Mouse (Mus musculus) adipocyte (in vitro differentiated cells): ENCODE measurements around the gene Vax2.
A peak's percentile ranks its signal among the peaks of the same experiment; 100 is the strongest.

ENCODE experiments used
- DNase-seq: peaks from one replicate; pipeline ENCODE4 v3.0.0-alpha.2; 2016; ENCODE audit warnings: low spot score

Gene Vax2

DNA sequence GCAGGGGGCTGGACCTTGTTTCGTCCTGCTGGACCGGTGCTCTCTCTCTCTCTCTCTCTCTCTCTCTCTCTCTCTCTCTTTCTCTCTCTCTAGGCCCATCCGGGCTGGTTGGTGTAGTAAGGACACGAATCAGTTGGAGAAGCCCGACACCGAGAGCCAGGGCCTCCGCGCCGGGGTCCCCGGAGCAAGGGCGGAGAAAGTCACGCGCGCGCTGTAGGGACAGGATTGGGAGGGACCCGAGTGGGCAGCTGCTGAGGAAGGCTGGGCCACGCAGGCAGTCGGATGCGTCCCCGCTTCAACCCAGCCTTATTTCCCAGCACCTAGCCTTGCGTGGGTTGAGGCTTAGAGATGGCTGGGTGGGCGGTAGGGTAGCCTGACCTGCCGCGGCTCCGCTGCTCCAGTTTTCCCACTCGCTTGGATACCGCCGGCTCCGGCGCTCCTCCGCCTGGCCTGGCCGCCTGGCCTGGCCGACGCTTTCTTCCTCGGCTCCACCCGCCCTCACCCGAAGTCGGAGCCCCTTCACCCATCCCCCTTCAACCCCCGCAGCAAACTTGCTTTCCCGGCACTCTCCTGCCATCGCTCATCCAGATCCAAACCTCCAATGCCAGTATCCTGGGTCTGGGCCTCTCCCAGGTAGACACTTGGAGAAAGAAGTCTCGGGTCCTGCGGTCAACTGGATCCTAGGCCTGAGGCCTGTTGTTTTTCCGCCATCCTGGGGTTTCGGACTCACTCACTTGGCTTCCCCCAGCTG lies 836 bp downstream of the Vax2 start:
- no peak for DNase-seq

DNA sequence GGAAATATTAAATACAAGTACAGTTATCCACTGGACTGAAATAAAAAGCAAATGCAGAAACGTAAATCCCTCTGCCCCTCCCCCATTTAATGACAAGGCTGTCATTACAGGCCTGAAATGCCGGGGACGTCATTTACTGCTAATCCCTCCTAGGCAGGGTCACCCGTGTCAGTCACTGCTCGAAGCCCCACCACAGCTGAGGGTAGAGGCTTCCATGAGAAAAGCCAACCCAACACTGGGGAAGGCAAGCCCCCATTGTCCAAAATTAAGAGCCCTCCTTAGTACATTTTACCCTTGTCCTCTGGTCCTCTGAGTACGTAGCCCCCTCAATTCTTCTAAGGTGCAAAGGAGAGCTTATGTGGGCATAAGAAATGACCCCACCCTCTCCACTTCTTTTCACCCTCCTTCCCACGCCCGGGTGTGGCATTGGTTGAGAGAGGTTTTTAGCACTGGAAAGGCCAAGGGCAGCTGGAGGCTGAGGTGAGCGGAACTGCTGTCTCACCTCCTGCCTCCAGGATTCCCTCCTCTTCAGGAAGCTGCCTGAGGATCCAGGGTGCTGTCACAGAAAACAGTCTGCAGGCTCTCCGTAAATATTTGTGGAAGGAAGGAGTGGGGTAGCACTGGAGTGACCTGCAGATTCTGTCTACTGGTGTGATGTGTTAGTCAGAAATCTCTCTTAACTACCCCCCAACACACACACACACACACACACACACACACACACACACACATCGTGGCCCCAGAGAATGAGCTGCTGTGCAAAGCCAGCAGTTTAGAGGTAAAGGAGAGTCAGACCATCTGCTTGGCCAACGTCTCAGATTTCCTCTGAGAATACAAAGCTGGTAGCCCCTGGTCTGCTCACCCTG lies 2.4 kb downstream of the Vax2 start:
- DNase-seq = no peak

DNA sequence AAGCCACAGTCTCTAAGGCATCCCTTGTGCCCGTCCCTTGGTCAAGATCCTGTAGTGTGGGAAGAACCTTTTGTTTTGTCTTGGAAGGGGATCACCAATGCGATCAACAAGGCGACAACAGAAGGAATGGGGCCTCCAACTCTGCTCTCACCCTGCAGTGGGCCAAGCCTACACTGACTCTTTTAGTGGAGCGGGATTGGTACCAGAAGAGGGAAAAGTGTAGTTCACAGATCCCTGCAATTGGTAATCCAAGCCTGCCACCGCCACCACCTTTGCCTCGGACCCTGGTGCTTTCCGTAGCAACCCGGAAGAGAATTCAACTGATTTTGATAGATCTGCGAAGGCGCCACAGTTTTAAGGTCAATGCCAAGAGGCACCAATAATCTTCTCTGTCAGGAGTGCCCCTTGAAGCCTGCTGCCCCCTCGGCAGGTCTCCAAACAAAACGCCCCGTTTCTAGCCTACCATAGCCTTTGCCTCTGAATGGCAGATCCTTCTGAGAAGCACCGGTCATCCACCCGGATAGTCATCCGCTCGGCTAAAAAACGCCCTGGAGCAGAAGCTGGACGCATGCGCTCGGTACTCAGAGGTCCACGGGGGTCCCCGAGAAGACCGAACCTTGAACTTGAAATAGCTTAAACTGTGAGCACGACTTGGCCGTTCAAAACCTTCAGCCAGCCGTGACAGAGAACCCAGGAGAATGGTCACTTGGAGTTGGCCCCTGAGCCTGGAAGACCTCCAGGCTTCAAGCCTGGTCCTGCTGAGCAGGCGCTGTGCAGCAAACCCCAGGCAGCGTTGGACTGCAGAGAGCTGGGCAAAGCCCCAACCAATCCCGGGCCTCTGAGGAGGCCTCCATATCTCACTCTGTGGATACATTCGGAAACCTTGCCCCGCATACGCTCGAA lies 3.4 kb downstream of the Vax2 start:
- no peak for DNase-seq

DNA sequence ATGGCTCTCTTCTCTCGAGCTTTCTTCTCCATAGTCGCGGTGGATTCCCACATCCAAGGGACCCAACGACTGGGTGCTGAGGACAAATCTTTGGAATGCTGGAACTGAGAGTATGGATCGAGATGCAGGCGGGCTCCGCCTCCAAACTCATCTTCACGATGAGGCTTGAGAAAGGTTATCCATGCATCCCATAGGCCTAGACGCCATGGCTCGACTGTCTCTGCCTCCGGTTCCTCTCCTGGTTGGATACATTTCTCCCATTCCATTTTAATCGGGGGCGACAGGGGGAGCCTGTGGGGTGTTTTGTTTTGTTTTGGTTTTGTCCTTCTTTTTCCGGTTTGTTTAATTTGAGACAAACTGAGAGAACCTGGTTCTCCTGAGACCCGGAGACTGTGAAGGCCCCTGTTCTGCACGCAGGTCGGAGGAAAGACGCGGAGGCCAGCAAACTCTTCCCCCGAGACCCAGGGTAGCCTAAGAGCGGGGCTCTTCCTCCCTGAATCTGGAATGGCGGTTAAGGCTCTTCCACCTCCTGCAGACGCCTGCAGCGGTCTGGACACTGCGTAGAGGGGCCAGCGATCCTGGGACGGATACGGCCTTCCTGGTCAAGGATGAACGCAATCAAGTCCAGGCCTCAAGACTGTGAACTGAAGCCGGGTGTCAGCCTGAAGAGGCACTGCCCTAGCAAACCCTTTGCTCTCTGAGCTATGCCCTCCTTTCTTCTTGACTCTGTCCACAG lies 4.6 kb downstream of the Vax2 start:
- DNase-seq = no peak

DNA sequence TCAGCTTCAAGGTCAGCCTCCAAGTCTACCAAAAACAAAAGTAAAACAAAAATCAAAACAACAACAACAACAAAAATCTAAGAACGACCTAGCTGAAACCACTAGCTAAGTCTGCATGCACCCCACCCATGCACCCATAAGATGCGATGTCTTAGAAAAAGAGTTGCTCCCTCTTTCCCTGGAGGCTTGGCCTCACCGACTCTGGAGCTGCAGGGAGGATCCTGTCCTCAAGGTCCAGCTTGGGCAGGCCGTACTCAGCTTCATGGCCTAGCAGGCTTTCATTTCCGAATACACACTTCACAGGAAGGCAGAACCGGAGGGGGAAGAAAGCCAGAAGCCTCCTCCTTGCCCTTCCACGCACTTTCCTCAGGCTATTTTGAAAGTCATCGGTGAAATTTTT lies 6.0 kb downstream of the Vax2 start:
- DNase-seq = no peak

DNA sequence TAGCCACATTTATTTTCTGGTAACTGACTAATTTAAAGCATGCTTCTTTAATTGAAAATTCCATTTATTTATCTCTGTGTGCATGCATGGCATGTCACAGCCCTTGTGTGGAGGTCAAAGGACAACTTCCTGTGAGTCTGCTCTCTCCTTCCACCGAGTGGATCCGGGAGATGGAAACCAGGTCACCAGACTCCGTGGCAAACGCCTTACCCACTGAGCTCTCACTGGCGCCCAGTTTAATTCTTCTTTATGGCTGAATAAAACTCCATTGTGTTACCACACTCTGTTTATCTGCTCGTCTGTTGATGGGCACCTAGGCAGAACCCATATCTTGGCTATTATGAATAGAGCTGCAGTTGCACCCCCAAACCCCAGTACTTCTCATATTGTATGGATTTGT lies 11.5 kb downstream of the Vax2 start:
- DNase-seq = no peak

DNA sequence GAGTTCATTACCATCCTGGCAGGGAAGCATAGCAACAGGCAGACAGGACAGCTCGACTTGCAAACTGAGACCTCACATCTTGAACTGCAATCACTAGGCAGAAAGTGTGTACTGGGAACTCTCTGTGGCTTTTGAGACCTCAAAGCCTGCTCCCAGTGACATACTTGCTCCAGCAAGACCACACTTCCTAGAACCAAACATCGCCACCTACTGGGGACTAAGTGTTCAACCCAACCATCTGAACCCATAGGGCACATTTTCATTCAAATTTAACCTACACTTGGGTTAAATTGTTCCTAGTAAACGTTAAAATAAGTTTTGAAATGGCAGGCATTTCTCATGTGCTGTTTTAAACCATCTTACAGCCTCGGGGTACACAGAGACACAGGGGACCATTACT lies 16.1 kb downstream of the Vax2 start:
- peak; percentile 20 for DNase-seq

DNA sequence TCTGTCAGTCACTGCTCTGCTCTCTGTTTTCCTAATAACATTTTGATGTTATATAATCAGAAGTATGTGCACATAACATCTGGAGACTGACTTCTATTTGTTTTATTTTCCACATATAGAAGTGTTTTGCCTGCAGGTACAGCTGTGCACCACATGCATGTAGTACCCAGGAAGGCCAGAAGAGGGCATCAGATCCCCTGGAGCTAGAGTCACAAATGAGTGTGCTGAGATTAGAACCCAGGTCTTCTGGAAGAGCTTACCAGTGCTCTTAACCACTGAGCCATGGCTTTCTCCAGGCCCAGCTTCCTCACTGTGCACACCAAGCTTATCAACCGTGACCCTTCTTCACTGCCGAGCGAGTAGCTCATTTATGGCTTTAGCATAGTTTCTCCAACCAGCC lies 17.4 kb downstream of the Vax2 start:
- DNase-seq = peak; percentile 14

DNA sequence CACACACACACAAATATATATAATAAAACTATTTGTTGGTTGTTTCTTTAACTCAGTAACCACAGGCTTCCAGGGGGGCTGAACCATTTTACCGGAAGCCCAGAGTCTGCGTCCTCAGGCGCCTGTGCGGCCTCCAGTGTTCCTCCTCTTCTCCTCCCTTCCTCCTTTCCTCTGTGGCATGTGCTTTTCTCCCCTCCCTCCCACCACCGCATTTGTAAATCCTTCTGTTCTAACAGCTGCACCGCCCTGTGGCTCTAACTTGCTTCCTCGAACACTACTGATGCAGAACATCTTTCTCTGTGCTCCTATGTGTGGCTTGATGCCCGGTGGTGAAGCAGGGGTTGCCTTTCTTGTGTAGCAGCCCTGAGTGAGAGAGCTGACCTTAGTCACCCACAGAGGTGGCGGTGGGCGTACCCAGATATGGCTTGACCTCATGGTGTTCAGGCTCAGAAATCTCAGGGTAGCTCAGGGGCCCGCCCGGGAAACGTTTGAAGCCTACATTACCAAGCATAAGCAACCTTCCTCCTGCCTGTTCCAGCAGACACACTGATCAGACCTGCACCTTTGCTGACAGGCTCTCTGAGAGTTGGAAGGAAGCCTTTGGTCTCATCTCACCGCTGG lies 18.4 kb downstream of the Vax2 start:
- no peak for DNase-seq

DNA sequence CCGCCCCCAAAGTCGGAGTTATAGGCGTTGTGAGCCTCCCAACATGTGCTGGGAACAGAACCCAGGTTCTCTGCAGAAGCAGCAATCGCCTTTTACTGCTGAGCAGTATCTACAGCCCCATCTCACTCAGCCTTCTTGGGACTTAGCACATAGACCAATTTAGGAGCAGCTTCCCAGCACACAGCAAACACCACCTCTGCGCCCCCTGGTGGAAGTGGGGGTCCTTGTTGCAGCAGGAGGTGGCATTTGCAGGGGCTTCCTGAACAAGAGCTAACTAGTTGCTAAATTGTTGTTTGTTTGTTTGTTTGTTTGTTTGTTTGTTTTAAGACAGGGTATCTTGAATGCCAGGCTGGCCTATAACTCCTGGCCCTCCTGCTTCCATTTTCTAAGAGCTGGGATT lies 20.1 kb downstream of the Vax2 start:
- DNase-seq = peak; percentile 66

DNA sequence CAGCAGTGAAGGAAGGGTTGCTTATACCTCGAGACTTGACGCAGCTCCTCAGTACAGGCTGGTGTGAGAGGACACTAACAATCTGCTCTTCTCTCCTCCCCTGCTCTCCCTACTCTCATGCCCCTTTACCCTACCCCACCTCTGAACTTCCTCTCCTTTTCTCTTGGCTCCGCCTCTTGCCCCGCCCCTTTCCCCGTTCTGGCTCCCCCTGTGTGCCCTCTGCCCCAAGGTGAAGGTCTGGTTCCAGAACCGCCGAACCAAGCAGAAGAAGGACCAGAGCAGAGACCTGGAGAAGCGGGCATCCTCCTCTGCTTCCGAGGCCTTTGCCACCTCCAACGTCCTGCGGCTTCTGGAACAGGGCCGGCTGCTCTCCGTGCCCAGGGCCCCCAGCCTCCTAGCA lies 26.2 kb downstream of the Vax2 start:
- DNase-seq = no peak

DNA sequence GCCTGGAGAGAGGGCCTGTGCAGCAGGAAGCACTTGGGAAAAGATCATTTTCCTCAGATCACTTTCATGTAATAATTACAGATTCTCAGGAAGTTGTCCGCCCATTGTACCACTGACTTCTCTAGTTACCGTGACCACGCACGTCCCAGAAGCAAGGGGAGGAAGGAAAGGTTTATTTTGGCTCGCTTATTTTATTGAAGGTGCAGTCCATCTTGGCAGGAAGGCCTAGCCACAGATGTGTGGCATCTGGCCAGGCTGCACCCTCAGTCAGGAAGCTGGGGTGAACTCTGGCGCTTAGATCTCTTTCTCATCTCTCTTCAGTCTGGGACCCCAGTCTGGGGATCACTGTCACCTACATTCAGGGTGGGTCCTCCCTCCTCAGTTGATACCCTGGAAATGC lies 27.5 kb downstream of the Vax2 start:
- no peak for DNase-seq

DNA sequence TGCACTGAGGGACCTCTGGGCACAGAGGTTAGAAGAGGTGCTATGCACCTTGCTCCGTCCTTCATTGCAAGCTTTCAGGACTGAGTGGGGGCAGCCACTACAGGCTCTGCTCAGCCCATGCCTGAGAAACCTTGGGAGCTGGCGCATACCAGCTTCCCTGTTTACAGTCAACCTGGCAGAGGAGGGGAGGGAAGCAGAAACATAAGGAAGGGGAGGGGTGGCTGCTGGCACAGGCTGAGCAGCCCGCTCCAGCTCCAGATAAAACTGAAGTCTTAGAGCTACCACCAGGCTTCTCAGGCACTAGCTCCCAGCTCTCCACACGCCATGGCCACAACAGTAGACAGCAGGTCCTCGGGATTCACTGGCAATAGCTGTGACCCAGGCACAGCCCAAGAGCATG lies 31.7 kb downstream of the Vax2 start, which contains the start of gene Atp6v1b1:
Atp6v1b1 (plus strand) TSS at position 230 of the 400 bp plus-strand sequence.
- DNase-seq = no peak

DNA sequence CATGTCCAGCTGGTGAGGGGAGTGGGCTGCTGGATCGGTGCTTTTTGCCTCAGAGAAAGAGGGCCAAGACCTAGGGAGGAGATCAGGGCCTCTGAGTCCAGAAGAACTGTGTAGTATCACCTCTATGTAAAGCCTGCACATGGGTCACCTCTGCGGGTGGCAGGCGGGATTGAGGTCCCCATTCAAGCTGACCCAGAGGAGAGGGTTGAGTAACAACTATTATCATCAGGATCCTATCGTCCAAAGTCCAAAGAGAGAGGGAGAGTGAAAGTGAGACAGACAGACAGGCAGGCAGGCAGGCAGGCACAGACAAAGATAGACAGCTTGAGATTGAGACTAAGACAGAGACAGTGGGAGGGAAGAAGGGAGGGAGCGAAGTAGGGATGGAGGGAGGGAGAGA lies 32.1 kb downstream of the Vax2 start:
- DNase-seq = no peak

DNA sequence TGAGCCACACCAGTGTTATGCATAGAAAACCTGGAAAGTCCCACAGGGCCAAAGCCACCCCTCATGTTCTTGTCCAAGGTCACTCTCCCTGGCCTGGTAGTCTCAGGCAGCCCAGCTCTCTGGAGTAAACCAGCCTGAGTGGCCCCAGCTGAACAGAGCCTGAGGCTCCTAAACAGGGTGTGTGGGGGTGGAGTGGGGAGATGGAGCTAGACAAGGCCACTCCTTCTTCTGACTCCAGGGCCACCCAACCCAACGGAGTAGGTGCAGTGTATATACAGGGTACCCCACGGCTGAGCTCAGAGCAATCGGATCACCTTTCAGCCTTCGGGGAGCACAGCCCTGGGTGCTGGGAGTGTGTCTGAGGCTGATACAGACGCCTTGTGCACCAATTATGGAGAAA lies 33.1 kb downstream of the Vax2 start:
- DNase-seq = no peak

DNA sequence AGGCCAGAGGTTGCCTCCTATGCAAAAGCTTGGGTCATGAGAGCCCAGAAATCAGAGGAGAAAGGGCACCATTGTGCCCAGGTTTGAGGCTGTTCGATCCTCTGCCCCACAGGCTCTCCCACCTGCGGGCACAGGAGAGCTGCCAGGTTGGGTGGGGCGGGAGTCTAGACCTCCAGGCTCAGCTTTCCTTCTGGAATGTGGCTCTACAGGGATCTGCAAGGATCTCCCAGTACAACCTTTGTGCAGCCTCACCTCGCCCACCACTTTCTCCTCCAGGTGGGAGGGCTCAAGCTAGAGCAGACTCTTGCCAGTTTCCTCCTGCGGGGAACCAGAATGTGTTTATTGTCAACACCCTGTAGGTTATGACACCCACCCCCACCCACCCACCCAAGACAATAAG lies 33.5 kb downstream of the Vax2 start:
- no peak for DNase-seq

DNA sequence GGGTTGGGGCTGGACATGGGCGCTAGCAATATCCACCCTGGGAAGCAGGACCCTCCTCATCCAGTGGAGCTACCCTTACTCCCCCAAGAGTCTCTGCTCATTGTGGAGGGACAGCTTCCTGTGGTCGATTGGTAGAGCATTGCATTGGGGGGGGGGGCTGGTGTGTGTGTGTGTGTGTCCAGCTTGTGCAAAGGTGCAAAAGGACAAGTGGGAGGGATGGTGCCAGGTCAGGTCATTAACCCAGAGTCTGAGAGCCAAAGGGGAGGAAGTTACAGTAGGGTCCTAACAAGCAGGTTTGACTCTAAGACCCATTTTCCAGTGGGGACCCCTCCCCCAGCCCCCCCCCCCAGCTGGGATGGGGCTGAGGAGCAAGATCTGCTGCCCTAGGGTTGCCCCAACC lies 34.4 kb downstream of the Vax2 start:
- DNase-seq = no peak

DNA sequence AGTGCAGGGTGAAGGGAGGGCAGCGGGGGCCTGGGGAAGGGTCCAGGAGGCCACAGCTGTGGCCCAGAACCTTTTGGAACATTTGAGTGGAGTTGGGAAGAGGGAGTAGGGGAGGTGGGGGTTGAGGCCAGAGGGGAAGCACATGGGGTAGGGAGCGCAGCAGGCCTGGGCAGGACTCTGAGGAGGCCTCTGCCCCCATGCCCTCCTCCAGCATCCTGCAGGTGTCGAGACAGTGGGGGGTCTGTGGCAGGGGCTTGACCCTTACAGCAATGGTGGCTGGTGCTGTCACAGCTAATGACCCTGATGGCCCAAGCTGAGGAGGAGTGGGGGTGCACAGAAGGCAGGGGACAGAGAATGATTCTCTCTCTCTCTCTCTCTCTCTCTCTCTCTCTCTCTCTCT lies 38.2 kb downstream of the Vax2 start:
- no peak for DNase-seq

DNA sequence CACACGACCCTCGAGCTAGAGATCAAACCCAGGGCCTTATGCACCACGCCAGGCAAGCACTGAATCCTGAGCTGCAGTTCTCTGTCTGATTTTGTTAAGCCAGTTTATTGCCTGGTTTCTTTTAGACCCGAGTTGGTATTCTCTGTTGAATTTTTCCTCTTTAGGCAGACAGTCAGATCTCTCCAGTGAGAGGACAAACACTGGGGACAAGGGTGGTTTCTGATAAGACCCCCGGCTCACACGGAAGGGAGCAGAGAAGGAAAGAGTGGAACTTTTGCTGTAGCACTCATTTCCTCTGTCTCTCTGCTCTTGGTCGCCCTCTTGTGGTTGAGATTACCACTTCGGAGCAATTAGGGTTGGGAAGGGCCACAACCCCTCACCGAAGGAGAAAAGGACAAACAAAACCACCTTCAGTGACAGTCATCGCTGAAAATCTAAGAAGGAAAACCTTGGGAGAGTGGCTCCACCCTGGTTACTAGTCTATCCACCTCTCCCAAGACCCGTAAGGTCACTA lies 39.2 kb downstream of the Vax2 start:
- DNase-seq = peak; percentile 78

DNA sequence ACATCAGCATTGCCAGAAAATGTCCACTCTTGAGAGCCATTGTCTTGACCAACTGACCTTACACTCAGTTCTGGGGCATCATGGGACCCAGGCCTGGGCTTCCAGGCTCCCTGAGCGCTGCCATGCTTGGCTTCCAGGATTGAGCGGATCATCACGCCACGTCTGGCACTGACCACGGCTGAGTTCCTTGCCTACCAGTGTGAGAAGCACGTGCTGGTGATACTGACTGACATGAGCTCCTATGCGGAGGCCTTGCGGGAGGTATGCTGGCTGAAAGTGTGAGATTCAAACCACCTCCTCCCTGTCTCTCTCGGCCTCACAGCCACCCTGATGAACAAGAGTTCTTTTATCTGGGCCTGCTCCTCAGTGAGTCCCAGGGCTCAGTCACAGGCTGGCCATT lies 45.0 kb downstream of the Vax2 start:
- DNase-seq = no peak

DNA sequence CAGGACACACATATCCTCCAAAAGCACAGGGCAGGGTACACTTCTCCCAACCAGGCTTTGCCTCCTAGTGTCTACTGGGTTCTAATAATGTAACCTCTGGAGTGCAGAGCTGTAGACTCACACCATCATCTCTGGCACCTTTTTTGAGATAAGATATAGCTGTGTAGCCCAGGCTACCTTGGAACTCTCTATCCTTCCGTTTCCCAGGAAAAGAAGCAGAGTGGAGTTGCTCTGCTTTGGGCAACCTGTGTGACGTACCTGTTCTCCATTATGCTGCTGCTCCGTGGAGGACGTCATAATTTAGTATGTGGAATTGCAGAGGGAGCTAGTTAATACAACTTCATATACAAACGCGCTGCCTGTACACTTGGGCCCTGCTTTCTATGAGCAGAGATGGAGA lies 51.3 kb downstream of the Vax2 start, which contains the start of gene Ankrd53:
Ankrd53 (plus strand) TSS at position 301 of the 400 bp plus-strand sequence.
- DNase-seq = no peak
